Mouse (Mus musculus): ENCODE results near the gene Pramef6.
"Not testable (repeated sequence)": the region's sequence is repeated elsewhere in the genome, so short reads cannot be mapped to it uniquely, and the experiment has no call there.

The Pramef6 gene

DNA sequence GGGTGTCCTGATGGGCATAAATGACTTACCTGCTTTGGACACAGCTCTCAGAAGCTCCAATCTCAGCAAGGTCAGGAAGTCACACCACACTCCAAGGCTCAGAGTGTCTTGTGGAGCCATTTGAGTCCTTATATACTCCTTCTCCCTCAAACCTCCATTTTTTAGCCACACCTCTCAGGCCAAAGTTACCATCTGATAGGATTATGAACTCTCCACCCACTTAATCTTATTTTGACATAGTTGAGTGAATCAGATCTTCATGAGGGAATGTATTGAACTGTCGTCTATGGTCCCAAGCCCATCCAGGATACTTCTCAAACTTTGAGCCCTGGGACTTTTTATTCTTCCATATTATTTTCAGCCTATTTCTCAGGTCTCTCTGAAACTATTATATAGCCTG is at the start of gene Pramef6:
Pramef6 (minus strand) TSS at position 101 of the 400 bp plus-strand sequence.
- not testable (repeated sequence) for DNase-seq (ENCODE audit: low spot score)

DNA sequence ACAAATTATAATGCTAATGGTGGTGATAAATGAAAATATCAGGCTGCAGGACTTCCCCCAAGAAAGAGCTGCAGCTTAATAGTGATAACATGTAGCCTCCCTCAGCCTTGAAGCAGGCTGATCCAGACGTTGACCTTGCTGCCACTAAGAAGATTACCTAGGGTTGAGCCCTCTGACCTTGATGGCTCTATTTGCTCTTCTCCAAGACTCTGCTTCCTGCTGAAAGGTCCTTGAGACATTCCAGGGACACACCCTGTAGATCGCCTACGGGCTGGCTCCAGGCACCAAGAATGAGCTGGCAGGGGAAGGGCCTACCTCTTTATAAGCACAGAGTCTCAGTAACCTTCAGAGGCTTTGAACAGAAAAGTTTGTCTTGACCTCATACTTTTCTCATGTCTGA is 5.8 kb downstream of the Pramef6 start:
- not testable (repeated sequence) for DNase-seq (ENCODE audit: low spot score)

DNA sequence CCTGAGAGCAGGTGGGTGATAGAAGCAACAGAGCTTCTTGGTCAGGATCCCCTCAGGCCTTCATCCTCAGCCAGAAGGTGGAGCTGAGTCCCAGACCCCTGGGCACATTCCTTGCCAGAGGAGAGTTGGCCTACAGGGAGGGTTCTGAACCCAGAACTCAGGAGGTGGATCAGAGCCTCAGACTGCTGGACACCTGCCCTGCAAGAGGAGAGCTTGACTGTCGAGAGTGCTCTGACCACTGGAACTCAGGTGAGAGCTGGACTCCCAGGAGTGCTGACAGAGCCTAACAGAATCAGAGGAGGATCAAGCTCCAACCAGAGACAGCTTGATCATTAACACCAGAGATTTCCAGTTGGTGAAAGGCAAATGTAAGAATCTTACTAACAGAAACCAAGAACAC is 17.8 kb downstream of the Pramef6 start:
- not testable (repeated sequence) for DNase-seq (ENCODE audit: low spot score)

DNA sequence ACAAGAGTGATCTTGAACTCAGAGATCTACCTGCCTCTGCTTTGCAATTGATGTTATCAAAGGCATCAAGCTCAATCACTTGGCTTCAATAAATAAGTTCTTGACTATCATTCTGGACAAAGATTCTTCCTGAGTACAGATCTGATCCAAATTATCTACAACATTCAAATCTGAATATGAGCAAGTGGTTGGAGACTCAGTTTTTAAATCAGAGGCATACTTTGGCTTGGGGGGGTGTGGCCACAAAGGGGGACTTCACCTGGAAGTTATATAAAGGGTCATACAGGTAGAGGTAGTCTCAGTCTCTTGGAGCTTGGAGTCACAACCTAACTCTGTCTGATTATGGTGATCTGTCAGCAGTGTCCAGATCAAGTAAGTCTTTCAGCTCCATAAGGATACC is 54.0 kb downstream of the Pramef6 start, which contains the start of gene Gm13103:
Gm13103 (plus strand) TSS at position 301 of the 400 bp plus-strand sequence.
- not testable (repeated sequence) for DNase-seq (ENCODE audit: low spot score)
